Mouse (Mus musculus): ENCODE measurements around the gene Sorcs1. TPM values are rescaled to one million over a fixed set of nuclear protein-coding genes. Genes with fewer than 3 reads are reported as not detected.
A peak's percentile ranks its signal among the peaks of the same experiment; 100 is the strongest.

Sorcs1 gene
- total RNA-seq, 2 experiments from 2014 or later: 37.8 to 41.2 TPM

GRCm38 (mm10) chr19:50395731-50396130 lies 282.7 kb downstream of the Sorcs1 start:
- Histone ChIP-seq H3K4me3 (no peak overlapping the region), H3K27ac (no peak overlapping the region)
- DNase-seq (ENCODE audit: extremely low spot score in 1 of 2, low spot score in 2 of 2): no peak
- TF ChIP-seq CTCF (IDR thresholded peaks at IDR 0.05): no peak
- intact Hi-C loops (cut with DNase I): no loop called here

DNA sequence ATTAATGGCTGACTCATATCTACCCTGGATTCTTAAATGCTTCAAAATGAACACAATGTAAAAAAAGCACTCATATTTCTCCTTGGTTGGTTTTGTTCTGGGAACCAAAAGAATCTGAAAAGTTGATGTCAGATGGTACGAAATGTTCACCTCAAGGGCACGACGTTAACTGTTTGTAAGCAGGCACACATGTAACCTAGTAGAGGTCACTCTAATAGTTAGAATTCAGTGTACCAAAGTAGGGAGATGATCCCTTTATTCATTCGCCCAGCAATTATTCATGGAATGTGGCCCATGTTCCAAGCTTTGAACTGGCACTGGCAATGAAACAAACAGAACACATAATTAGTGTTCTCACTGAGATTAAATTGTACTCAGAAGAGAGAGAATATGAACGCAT lies 284.3 kb downstream of the Sorcs1 start:
- intact Hi-C loops (cut with DNase I): no loop called here
- no peak for TF ChIP-seq CTCF (IDR thresholded peaks at IDR 0.05)
- no peak overlapping the region for H3K4me3 ChIP-seq
- no peak overlapping the region for H3K27ac ChIP-seq
- no peak for DNase-seq (ENCODE audit: extremely low spot score in 1 of 2, low spot score in 2 of 2)

DNA sequence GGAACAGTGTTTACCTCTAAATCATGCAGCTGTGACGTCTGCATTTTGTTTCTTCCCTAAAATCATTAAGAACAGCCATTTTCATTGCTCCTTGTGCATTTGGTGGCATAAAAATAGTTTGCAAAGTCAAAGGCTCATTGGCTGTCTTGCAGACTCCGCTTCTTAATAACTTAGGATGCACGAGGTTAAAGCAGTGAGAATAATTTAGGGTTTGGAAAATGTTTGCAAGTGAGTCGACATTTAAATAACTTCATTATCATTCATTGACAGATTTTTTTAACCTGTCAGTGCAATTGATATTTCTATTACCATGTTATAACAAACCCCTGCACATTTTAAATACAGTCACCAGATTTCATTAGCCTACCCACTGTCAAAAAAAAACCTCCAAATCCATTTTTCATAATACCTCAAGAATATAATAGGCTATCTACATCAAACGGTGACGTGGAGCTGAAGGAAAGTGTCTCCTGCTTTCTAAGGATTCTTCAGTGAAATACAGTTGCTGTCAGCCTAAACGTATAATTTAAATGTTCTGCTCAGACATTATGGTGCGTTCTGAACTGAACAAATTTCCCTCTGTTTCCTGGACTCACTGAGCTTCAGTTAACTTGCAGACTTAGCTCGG lies 288.4 kb downstream of the Sorcs1 start:
- intact Hi-C loops (cut with DNase I): no loop called here
- Histone ChIP-seq H3K4me3 (no peak overlapping the region), H3K27ac (no peak overlapping the region)
- no peak for DNase-seq (ENCODE audit: extremely low spot score in 1 of 2, low spot score in 2 of 2)
- TF ChIP-seq CTCF (IDR thresholded peaks at IDR 0.05): no peak

GRCm38 (mm10) chr19:50378901-50379300 lies 299.5 kb downstream of the Sorcs1 start:
- intact Hi-C loops (cut with DNase I): loop anchor here (5.0 kb wide), 1 partner anchor 298 kb away; the partner anchor contains the start of gene Sorcs1

GRCm38 (mm10) chr19:50374751-50375150 lies 303.7 kb downstream of the Sorcs1 start:
- no peak overlapping the region; the same call in 1 of the 2 replicates for H3K27ac ChIP-seq
- DNase-seq (ENCODE audit: extremely low spot score in 1 of 2, low spot score in 2 of 2): peak; percentile 11 to 13
- intact Hi-C loops (cut with DNase I): loop anchor here (5.0 kb wide), 1 partner anchor 303 kb away; the partner anchor contains the start of gene Sorcs1
- H3K4me3 ChIP-seq: peak overlapping the region; percentile 18; the same call in 1 of the 2 replicates
- TF ChIP-seq CTCF (IDR thresholded peaks at IDR 0.05): no peak

More at GRCm38 (mm10) chr19:50378901-50379300, 299.5 kb downstream of the Sorcs1 start:
- TF ChIP-seq CTCF (IDR thresholded peaks at IDR 0.05): no peak
- DNase-seq (ENCODE audit: extremely low spot score in 1 of 2, low spot score in 2 of 2): no peak
- Histone ChIP-seq H3K27ac (no peak overlapping the region), H3K4me3 (no peak overlapping the region)

- DNase-seq (ENCODE audit: extremely low spot score in 1 of 2, low spot score in 2 of 2): no peak
- no peak overlapping the region for H3K27ac ChIP-seq
- intact Hi-C loops (cut with DNase I): no loop called here
- no peak overlapping the region for H3K4me3 ChIP-seq
- TF ChIP-seq CTCF (IDR thresholded peaks at IDR 0.05): no peak
Measured at GRCm38 (mm10) chr19:50366446-50366845, 312.0 kb downstream of the Sorcs1 start.

DNA sequence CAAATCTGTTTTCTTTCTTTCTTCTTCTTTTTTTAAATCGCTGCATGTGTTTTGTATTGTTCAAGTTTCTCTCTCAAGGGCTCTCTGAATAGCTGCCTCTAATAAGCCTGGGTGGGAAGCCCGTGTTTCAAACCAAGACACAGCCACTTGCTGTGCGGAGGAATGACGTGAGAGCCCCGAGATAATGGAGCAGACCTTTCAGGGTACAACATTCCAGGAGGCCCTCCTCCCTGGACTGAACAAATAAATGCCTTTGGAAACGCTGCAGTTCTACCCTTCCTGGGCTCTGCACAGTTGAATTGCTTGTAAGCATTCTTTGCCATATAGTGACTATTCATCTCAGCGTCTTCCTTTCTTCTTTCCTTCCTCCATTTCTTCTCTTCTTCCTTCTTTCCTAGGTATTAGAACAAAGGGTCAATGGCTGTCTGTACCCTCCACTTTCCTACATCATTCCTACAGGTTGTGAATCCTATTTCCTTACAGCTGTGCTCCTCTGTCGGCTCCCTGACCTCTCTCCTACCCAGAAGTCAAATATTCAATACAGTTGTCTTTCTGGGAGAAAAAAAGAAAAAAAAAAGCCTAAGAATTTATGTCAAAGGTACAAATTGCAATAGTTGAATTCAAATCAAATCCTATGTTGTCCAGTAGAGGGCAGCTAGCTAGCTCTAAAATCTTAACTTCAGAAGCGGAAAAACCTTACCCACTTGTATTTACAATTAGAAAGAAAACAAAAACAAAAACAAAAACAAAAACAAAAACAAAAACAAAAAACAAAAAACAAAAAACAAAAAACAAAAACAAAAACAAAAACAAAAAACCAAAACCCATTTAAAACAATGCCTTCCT lies 315.6 kb downstream of the Sorcs1 start:
- no peak overlapping the region for H3K27ac ChIP-seq
- intact Hi-C loops (cut with DNase I): loop anchor here (5.0 kb wide), 1 partner anchor 314 kb away; the partner anchor contains the start of gene Sorcs1
- no peak for DNase-seq (ENCODE audit: extremely low spot score in 1 of 2, low spot score in 2 of 2)
- TF ChIP-seq CTCF (IDR thresholded peaks at IDR 0.05): peak; percentile 58
- no peak overlapping the region for H3K4me3 ChIP-seq

DNA sequence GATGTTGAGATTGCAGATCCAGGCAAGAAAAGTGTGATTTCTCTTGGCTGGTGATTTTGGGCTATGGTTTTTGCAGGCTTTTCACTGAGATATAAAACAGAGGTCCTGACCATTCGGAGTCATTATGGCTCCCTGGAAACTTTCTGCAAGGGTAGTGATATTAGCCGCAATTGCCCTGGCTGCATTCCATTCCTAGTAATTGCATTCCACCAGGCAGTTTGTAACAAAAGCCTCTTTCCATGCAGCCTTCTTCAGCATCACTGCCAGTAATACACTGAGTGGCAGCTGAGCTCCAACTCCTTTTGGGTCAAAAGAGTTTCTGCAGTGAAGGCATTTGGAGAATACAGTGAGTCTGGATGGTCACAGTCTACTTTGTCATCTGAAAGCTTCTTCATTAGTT lies 319.9 kb downstream of the Sorcs1 start:
- Histone ChIP-seq H3K4me3 (no peak overlapping the region), H3K27ac (no peak overlapping the region)
- TF ChIP-seq CTCF (IDR thresholded peaks at IDR 0.05): no peak
- intact Hi-C loops (cut with DNase I): no loop called here
- no peak for DNase-seq (ENCODE audit: extremely low spot score in 1 of 2, low spot score in 2 of 2)

- no peak for TF ChIP-seq CTCF (IDR thresholded peaks at IDR 0.05)
- intact Hi-C loops (cut with DNase I): no loop called here
- no peak overlapping the region for H3K27ac ChIP-seq
- no peak overlapping the region for H3K4me3 ChIP-seq
- DNase-seq (ENCODE audit: extremely low spot score in 1 of 2, low spot score in 2 of 2): no peak
Measured at GRCm38 (mm10) chr19:50339211-50339610, 339.2 kb downstream of the Sorcs1 start.

GRCm38 (mm10) chr19:50336751-50337150 lies 341.7 kb downstream of the Sorcs1 start:
- no peak for TF ChIP-seq CTCF (IDR thresholded peaks at IDR 0.05)
- intact Hi-C loops (cut with DNase I): no loop called here

GRCm38 (mm10) chr19:50331136-50331535 lies 347.3 kb downstream of the Sorcs1 start:
- TF ChIP-seq CTCF (IDR thresholded peaks at IDR 0.05): no peak
- no peak for DNase-seq (ENCODE audit: extremely low spot score in 1 of 2, low spot score in 2 of 2)
- Histone ChIP-seq H3K27ac (no peak overlapping the region), H3K4me3 (no peak overlapping the region)
- intact Hi-C loops (cut with DNase I): no loop called here

More at GRCm38 (mm10) chr19:50336751-50337150, 341.7 kb downstream of the Sorcs1 start:
- no peak overlapping the region for H3K4me3 ChIP-seq
- no peak overlapping the region for H3K27ac ChIP-seq
- no peak for DNase-seq (ENCODE audit: extremely low spot score in 1 of 2, low spot score in 2 of 2)

GRCm38 (mm10) chr19:50327804-50328203 lies 350.6 kb downstream of the Sorcs1 start:
- intact Hi-C loops (cut with DNase I): no loop called here
- Histone ChIP-seq H3K27ac (no peak overlapping the region), H3K4me3 (no peak overlapping the region)
- no peak for TF ChIP-seq CTCF (IDR thresholded peaks at IDR 0.05)
- DNase-seq (ENCODE audit: extremely low spot score in 1 of 2, low spot score in 2 of 2): no peak
